ENCODE assay signal across 15 mouse cellular contexts in genomic region chr6:71791771-71792170, GRCm38 (mm10). TPM values are rescaled to one million over a fixed set of nuclear protein-coding genes. Genes with fewer than 3 reads are reported as not detected.
DNase-seq lines count a peak whose midpoint lies in the region.
"Had no signal": no experiment of that assay in that cellular context is flagged by ENCODE, and none has a peak within 500 bp of the region (broad histone marks: within the 10 kb centered on the region; RNA-seq: fewer than 3 reads in every experiment).

No protein-coding gene starts in this region.

- peak; percentile 61 for DNase-seq in gastrocnemius, adult 18-20 months (ENCODE audit: low spot score)
- no peak for DNase-seq in gastrocnemius, postnatal 36 days
- DNase-seq in gastrocnemius, adult 8-10 months (ENCODE audit: low spot score in 2 of 2), result peak; percentile 15 to 31
- no peak for DNase-seq in gastrocnemius, postnatal 4 days (ENCODE audit: low spot score in 2 of 2)
- peak; percentile 46 for DNase-seq in skeletal muscle tissue, adult 2 months (ENCODE audit: low read depth, low spot score)
- DNase-seq in frontal cortex, postnatal 10 days (ENCODE audit: low spot score in 2 of 2), result no peak
- DNase-seq: adrenal gland, adult 8-10 months; adrenal gland, postnatal 14 days; adrenal gland, postnatal 36 days; B cell, adult 2 months; cerebellum, adult 11-12 months; cerebellum, adult 2 months; cerebellum, adult 9-10 months; cerebellum, postnatal 10 days; cerebellum, postnatal 25 days had no signal

- intact Hi-C loops in gastrocnemius, postnatal 36 days (cut with DNase I), result no loop called here

RNA-seq across cellular contexts. Expression of gene Mrpl35, which starts 35.0 kb away (rescaled TPM):
- total RNA-seq in gastrocnemius, adult 18-20 months (2021), result 10 to 100 TPM; 38.3 to 41.7 TPM
- 10 to 100 TPM; 39.0 to 42.7 TPM for total RNA-seq in gastrocnemius, postnatal 36 days (2021)
- total RNA-seq in gastrocnemius, adult 8-10 months (2022), result 10 to 100 TPM; 33.5 to 42.3 (median 36.9) TPM
- 10 to 100 TPM; 28.5 to 32.0 TPM for total RNA-seq in gastrocnemius, postnatal 4 days (2021)

RNA-seq across cellular contexts. Expression of gene Immt, which starts 39.4 kb away (rescaled TPM):
- 100 to 1,000 TPM; 272 to 274 TPM for total RNA-seq in gastrocnemius, adult 18-20 months (2021)
- total RNA-seq in gastrocnemius, postnatal 36 days (2021), result 100 to 1,000 TPM; 277 to 278 TPM
- total RNA-seq in gastrocnemius, adult 8-10 months (2022), result 100 to 1,000 TPM; 260 to 279 (median 270) TPM
- total RNA-seq in gastrocnemius, postnatal 4 days (2021), result 100 to 1,000 TPM; 174 to 197 TPM

Comparison
In these comparisons a context has a peak if more than half of its experiments do, and no peak if none do; other contexts are left out.
1. DNase-seq: peak in gastrocnemius, adult 18-20 months (single experiment), gastrocnemius, adult 8-10 months (2 of 2) and skeletal muscle tissue, adult 2 months (single experiment); none in gastrocnemius, postnatal 36 days (0 of 2), gastrocnemius, postnatal 4 days (0 of 2) and frontal cortex, postnatal 10 days (0 of 2).